Mouse (Mus musculus) embryonic facial prominence, embryonic 11.5 days (tissue): ENCODE measurements around the gene Slc27a1. TPM values are rescaled to one million over a fixed set of nuclear protein-coding genes. Genes with fewer than 3 reads are reported as not detected.
"Not testable (repeated sequence)": the region's sequence is repeated elsewhere in the genome, so short reads cannot be mapped to it uniquely, and the experiment has no call there.

ENCODE experiments used
- ATAC-seq: fragments of 200-750 bp; cut with Nextera tagmentation; replicated peaks from 2 replicates; pipeline ENCODE4 v1.8.0; 2017; ENCODE audit warnings: low read depth; ENCODE audit not compliant: insufficient number of reproducible peaks, low FRiP score, low TSS enrichment
- DNase-seq: peaks from one replicate; pipeline ENCODE4 v3.0.0-alpha.2; 2015; ENCODE audit warnings: low spot score
- H3K27ac ChIP-seq: fragments of 300-500 bp; sonication (generic); replicated peaks from 2 replicates; pipeline ENCODE4 v1.5.1; 2014; ENCODE audit warnings: mild to moderate bottlenecking, low read depth, low read length, control low read depth
- H3K27me3 ChIP-seq: fragments of 300-500 bp; sonication (generic); 2 replicates; pipeline ENCODE4 v1.6.1; 2014; ENCODE audit warnings: mild to moderate bottlenecking, low read length, moderate library complexity, mixed read lengths; ENCODE audit not compliant: control insufficient read depth, insufficient read depth
- H3K36me3 ChIP-seq: fragments of 300-500 bp; sonication (generic); replicated peaks from 2 replicates; pipeline ENCODE4 v1.6.1; 2014; ENCODE audit warnings: low read depth, mild to moderate bottlenecking, low read length, moderate library complexity, mixed read lengths; ENCODE audit not compliant: control insufficient read depth, insufficient read depth
- H3K4me1 ChIP-seq: fragments of 300-500 bp; sonication (generic); 2 replicates; pipeline ENCODE4 v1.6.1; 2014; ENCODE audit warnings: low read length, mixed read lengths; ENCODE audit not compliant: control insufficient read depth, insufficient read depth
- H3K4me2 ChIP-seq: fragments of 300-500 bp; sonication (generic); 2 replicates; pipeline ENCODE4 v1.6.1; 2014; ENCODE audit warnings: low read depth, mild to moderate bottlenecking, control low read depth, low read length, moderate library complexity
- H3K4me3 ChIP-seq: fragments of 300-500 bp; sonication (generic); 2 replicates; pipeline ENCODE4 v1.5.1; 2014; ENCODE audit warnings: low read depth, low read length, control low read depth
- H3K9ac ChIP-seq: fragments of 300-500 bp; sonication (generic); replicated peaks from 2 replicates; pipeline ENCODE4 v1.6.1; 2014; ENCODE audit warnings: mild to moderate bottlenecking, control low read depth, low read length
- H3K9me3 ChIP-seq: fragments of 300-500 bp; sonication (generic); replicated peaks from 2 replicates; pipeline ENCODE4 v1.6.1; 2016; ENCODE audit warnings: mild to moderate bottlenecking, low read length, inconsistent platforms, mixed read lengths; ENCODE audit not compliant: control insufficient read depth
- WGBS: fragments of 180-500 bp; shearing (Covaris S2); extraction: QIAGEN DNeasy Blood & Tissue Kit; methylation state at CpG from one replicate; pipeline ENCODE4 v1.1.7; 2014; 5-methylcytosine and 5-hydroxymethylcytosine counted together
- polyA plus RNA-seq: library from polyadenylated mRNA; unstranded; fragments of >200 nt; fragmentation: Nextera tagmentation; extraction: Ambion mirVana; gene quantifications from 2 replicates; pipeline ENCODE4 v1.2.1, GENCODE M21; 2014

Slc27a1 gene
- 11.2 and 14.4 TPM in 2 replicates for polyA plus RNA-seq

DNA sequence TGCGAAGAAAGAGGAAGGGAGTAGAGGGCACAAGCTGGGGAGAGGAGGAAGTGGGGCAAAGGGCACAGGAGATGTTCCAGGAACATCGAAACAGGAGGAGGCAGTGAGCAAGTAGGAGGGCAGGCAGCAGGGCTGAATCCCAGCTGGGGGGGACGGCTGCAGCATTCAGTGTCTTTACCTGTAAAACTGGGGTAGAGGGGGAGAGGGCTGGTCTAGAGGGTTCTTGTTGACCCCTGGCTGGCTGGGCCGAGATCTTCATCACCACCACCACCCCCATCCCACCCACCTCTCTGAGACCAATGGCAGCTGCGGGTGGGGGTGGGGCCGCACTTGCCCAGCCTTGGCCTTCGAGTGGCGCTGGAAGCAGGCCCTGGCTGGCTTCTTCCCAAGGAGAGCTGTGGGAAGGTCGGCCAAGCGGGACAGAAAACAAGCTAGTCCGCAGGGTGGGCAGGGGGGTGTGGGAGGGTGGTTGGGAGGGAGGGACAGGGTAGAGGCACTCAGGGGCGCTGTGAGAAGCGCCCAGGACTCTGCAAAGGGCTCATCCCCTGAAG, at the start of gene Slc27a1:
Gene Slc27a1, plus strand, starts transcription at position 496 of the 551 bp plus-strand sequence.
- DNase-seq = no peak
- Histone ChIP-seq H3K36me3 (no peaks in the 10 kb centered on the region), H3K4me3 (peak within 1 kb of the TSS; percentile 59), H3K9me3 (peaks cover 3% of the 10 kb centered on the region), H3K27ac (0 out of 2 replicates have a peak within 1 kb of the TSS, but pooled peaks have one; percentile 1), H3K9ac (peak within 1 kb of the TSS; percentile 32), H3K4me1 (no peaks in the 10 kb centered on the region; the same call in 1 of the 2 replicates), H3K4me2 (peak within 1 kb of the TSS; percentile 90), H3K27me3 (peaks cover 5% of the 10 kb centered on the region)
- ATAC-seq = no peak
- WGBS = 12% methylated on average over 13 of the region's 13 CpGs

DNA sequence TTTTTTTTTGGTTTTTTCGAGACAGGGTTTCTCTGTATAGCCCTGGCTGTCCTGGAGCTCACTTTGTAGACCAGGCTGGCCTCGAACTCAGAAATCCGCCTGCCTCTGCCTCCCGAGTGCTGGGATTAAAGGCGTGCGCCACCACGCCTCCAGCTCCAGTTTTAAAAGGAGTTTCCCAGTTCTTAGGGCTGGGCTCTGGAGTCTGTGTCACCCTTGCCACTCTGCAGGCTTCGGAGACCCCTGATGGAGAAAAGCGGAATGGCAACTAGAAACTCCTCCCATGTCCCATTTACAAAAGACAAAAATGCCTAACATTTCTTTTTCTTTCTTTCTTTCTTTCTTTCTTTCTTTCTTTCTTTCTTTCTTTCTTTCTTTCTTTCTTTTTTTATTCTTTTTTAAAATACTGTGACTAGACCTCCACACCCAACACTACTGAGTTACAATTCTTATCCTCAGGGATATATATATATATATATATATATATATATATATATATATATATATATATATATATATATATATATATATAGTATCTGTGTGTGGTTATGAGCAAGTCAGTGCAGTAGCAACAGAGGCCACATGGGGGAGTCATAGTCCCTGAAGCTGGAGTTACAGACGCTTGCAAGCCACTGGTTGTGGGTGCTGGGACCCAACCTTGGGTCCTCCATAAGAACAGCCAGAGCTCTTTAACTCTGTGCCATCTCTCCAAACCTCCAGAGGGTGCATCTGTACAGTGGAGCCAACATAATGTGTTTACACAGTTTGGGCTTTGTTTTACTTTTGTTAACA, 49.5 kb upstream of the Slc27a1 start:
- not testable (repeated sequence) for H3K27ac ChIP-seq, H3K36me3 ChIP-seq, H3K4me3 ChIP-seq, H3K4me2 ChIP-seq, H3K9me3 ChIP-seq, H3K4me1 ChIP-seq, H3K9ac ChIP-seq, H3K27me3 ChIP-seq, ATAC-seq
- WGBS = 45% methylated on average over 10 of the region's 10 CpGs
- peak; percentile 89 for DNase-seq

DNA sequence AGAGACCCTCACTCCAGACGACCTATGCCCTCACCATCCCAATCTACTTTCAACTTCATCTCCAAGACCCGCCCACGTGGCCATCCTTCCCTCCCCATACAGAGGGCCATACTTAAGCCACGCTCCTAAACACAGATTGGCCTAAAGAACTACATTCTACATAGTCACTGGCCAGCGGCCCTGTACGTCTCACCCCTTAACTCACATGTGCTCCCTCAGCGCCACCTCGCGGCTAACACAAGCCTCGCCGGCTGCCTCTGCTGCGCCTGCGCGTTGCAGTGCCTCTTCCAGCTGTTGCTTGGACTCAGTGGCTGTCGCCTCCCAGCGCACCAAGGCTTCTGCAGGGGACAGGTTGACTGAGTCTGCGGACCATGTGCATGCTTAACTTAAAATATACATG, 47.0 kb upstream of the Slc27a1 start:
- Histone ChIP-seq H3K36me3 (no peaks in the 10 kb centered on the region), H3K4me2 (no peak overlapping the region), H3K27me3 (peaks cover 17% of the 10 kb centered on the region), H3K27ac (no peak overlapping the region), H3K4me1 (no peaks in the 10 kb centered on the region), H3K4me3 (no peak overlapping the region), H3K9me3 (no peaks in the 10 kb centered on the region), H3K9ac (no peak overlapping the region)
- peak; percentile 94 for DNase-seq
- peak; percentile 71 for ATAC-seq
- WGBS = 2% methylated on average over 17 of the region's 17 CpGs

DNA sequence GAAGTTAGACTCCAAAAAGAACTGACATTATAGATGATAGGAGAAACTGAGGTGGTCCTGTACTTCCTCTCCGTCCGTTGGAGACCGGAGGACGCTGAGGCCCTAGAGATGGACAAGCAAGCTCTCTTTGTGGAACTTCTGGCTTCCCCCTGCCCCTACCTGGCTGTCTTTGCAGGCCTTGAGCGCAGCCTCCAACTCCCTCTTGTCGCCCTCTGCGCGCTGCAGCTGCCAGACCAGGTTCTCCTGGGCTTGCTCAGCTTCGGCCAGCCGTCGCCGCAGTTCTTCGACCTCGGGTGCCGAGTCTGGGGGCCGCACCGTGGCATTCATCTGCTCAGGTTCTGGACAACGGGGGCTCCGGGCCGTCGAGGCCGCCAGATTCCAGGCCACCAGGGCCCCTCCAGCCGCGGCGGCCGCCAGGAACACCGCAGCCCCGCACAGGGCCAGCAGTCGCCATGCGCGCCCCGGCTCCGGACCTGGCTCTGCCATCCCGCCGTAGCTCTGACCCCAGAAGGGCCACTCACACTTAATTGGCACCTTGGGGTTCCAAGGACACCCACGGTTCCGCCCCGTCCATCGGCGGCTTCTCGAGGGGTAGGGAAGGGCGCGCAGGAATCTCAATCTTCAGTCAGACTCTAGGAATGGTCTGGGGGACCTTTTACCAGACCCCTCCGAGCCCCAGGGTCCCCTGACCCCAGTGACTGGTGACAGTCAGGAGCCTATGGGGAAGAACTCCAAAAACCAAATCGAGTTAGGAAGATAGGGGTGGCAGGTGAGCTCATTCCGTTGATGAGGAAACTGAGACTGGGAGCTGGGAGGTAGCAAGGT, 43.2 kb upstream of the Slc27a1 start, which contains the start of gene Ccdc194:
Gene Ccdc194, minus strand, starts transcription at position 486 of the 825 bp plus-strand sequence.
- Histone ChIP-seq H3K4me3 (no peak within 1 kb of the TSS), H3K4me2 (peak within 1 kb of the TSS; percentile 11; the same call in 1 of the 2 replicates), H3K36me3 (no peaks in the 10 kb centered on the region), H3K27ac (no peak within 1 kb of the TSS), H3K9me3 (no peaks in the 10 kb centered on the region), H3K4me1 (no peaks in the 10 kb centered on the region), H3K9ac (peak within 1 kb of the TSS; percentile 0; the same call in 1 of the 2 replicates), H3K27me3 (peaks cover 21% of the 10 kb centered on the region)
- DNase-seq (no peak), ATAC-seq (no peak)
- 6% methylated on average over 46 of the region's 46 CpGs for WGBS

DNA sequence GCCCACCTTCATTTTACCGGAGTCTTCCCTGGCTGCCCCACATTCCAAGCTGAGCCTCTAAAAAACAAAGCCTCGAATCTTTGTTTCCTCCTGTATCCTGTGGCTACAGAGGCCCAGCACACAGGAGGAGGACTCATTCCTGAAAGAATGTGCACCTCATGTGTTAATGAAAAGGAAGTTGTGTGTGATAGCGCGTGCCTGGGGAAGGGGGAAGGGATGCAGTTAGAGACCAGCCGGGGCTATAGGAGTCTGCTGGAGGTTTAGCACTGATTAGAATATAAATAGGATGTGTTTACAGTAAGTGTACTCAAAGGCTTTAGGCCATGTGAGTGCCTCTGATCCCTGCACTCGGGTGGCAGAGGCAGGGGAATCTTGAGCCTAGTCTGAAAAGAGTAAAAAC, 42.4 kb upstream of the Slc27a1 start:
- 6% methylated on average over 6 of the region's 6 CpGs for WGBS
- ATAC-seq (no peak), DNase-seq (peak; percentile 35)
- H3K9ac ChIP-seq = no peak overlapping the region
- H3K36me3 ChIP-seq = no peaks in the 10 kb centered on the region
- no peak overlapping the region for H3K4me3 ChIP-seq
- no peaks in the 10 kb centered on the region for H3K9me3 ChIP-seq
- peaks cover 21% of the 10 kb centered on the region for H3K27me3 ChIP-seq
- H3K4me1 ChIP-seq = no peaks in the 10 kb centered on the region
- H3K4me2 ChIP-seq = no peak overlapping the region
- H3K27ac ChIP-seq = no peak overlapping the region

DNA sequence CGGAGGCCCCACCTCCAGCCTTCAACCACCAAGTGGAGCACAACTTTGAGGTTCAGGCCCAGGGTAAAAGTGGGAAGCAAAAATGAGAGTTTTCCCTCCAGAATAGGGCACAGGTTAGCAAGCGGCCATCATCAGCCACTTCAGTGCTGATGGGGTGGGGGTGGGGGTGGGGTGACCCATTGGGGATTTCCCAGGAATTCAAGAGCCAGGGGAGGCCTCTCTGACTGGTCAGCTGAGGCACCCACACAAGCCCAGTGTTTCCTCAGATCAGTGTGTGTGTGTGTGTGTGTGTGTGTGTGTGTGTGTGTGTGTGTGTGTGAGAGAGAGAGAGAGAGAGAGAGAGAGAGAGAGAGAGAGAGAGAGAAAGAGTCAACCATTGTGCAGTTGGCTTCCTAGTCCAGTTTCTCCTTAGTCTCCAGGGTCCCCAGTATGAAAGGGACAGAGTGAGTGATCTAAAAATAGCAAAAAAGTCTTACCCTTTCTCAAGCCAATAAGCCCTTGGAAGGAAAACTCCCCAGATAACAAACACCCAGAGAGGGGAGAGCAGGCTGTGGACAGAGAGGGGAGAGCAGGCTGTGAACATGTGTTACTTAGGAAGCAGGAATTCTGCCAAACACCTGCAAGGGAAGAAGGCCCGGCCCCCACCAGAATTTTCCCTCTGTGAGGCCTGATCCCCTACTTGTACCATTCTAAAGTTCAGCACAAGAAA, 41.4 kb upstream of the Slc27a1 start:
- Histone ChIP-seq H3K4me1 (no peaks in the 10 kb centered on the region), H3K27me3 (peaks cover 21% of the 10 kb centered on the region), H3K4me3 (no peak overlapping the region), H3K27ac (no peak overlapping the region), H3K4me2 (no peak overlapping the region), H3K36me3 (no peaks in the 10 kb centered on the region), H3K9ac (no peak overlapping the region), H3K9me3 (no peaks in the 10 kb centered on the region)
- no peak for ATAC-seq
- 53% methylated on average over 3 of the region's 3 CpGs for WGBS
- no peak for DNase-seq

DNA sequence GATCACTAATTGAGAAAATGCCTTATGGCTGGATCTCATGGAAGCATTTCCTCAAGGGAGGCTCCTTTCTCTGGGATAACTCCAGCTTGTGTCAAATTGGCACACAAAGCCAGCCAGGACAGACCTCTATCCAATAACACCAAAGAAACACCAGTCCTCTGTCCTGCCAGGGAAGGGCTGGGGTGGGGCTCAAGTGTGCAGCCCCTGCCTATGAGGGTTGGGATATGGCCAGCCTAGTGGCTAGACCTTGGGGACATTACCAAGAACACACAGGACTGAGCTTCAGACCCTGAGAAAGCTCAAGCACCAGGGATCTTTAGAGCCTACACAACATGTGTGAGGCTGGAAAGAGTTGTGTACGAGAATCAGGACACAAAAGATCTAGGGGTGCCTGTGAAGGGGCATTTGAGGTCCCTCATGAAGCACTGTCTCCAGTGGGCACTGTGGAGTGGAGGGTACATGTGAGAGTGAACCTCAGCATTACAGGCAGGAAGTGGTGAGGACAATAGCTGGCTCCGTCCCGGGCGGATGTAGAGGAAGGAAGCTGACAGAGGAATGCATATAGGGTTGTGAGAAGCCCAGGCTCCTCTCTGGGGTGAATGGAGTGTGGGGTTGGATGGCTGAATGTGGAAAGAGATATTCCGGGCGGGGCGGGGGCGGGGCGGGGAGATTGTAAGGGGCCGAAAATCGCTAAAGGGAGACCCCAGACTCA, 40.2 kb upstream of the Slc27a1 start:
- Histone ChIP-seq H3K27me3 (peaks cover 21% of the 10 kb centered on the region), H3K4me3 (no peak overlapping the region), H3K27ac (no peak overlapping the region), H3K9me3 (no peaks in the 10 kb centered on the region), H3K36me3 (no peaks in the 10 kb centered on the region), H3K4me2 (no peak overlapping the region), H3K9ac (no peak overlapping the region), H3K4me1 (no peaks in the 10 kb centered on the region)
- WGBS = 82% methylated on average over 11 of the region's 11 CpGs
- DNase-seq (no peak), ATAC-seq (0 out of 2 replicates have a peak, but pooled peaks have one; percentile 31)
